Mouse (Mus musculus) large intestine, adult 2 months (tissue): ENCODE measurements around the gene Shc4. TPM values are rescaled to one million over a fixed set of nuclear protein-coding genes. Genes with fewer than 3 reads are reported as not detected.
A peak's percentile ranks its signal among the peaks of the same experiment; 100 is the strongest.

Source experiments
- DNase-seq: peaks from one replicate; pipeline ENCODE4 v3.0.0-alpha.2; 2012; ENCODE audit warnings: low read depth, low spot score
- WGBS: fragments of 180-500 bp; shearing (Covaris S2); methylation state at CpG from one replicate; pipeline ENCODE4 v1.1.7; 2018; 5-methylcytosine and 5-hydroxymethylcytosine counted together
- polyA plus RNA-seq: library from polyadenylated mRNA; depleted of rRNA; stranded (reverse); fragments of >200 nt; gene quantifications from 2 replicates; pipeline ENCODE4 v1.2.3, GENCODE M21; 2012

Shc4 gene
- polyA plus RNA-seq, 1 experiment = 0.16 TPM

DNA sequence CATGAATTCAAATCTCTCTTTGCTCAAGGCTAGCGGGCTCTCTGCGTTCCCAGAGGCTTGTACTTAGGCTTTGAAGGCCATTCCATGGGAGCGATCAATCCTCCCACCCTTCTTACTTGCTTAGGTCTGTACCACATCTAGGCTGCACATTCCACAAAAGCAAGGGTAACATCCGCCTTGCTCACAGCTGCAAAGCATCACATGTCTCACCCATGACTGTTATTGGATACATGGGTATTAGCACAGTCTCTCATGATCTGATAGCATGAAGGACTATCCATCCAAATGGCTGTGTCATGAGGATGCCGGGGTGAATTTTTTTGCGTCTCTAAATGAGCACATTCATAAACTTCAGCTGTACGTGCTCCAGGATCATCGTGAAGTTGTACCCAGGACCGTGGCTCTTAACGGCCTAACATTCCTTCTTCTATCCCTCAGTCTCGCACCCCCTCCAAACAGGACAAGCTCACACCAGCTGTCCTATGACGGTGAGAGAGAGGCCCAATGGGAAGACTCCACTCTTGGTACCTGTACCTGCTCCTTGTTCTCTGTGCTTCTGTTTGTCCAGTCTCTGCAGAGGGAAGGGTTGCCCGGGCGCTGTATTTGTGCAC is 73.1 kb downstream of the Shc4 start:
- no peak for DNase-seq
- 87% methylated on average over 14 of the region's 14 CpGs for WGBS

DNA sequence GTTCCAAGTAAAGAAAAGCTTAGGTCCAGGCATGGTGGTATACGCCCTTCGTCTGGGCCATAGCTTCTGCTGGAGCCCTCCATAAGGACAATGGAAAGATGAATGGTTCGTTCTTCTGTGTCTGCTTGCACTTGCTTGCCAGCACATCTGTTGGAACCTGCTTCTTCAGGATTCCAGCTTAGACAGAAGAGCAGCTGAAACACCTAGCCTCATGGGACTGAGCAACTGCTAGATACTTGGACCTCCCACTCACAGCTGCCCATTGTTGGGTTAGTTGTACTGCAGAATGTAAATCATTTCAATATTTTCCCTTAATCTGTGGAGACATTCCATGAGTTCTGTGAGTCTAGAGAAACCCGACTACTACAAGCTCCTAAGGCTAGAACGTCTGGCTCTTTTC is 73.9 kb downstream of the Shc4 start:
- 84% methylated on average over 5 of the region's 5 CpGs for WGBS
- DNase-seq = no peak

DNA sequence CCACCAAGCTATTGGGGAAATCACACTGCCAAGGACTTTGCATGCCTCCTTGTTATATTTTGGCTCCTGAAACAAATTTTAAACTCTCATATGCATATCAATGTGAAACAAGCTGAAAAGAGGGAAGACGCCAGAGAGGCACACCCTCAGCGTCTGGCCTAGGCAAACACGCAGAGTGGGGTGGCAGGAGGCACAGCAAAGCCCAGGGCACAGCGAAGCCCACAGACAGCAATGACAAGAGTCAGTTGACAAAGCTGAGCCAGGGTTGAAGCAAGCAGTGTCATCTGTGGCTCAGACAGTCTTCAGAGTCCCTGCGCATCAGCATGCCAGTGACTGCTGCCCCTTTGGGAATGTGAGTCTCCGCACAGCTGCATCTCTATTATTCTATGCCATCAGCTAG is 79.0 kb downstream of the Shc4 start:
- 79% methylated on average over 6 of the region's 6 CpGs for WGBS

GRCm38 (mm10) chr2:125637331-125637730 is 86.6 kb downstream of the Shc4 start:
- no peak for DNase-seq
- WGBS = 24% methylated on average over 7 of the region's 7 CpGs

More for the DNA sequence above, 79.0 kb downstream of the Shc4 start:
- DNase-seq = no peak

DNA sequence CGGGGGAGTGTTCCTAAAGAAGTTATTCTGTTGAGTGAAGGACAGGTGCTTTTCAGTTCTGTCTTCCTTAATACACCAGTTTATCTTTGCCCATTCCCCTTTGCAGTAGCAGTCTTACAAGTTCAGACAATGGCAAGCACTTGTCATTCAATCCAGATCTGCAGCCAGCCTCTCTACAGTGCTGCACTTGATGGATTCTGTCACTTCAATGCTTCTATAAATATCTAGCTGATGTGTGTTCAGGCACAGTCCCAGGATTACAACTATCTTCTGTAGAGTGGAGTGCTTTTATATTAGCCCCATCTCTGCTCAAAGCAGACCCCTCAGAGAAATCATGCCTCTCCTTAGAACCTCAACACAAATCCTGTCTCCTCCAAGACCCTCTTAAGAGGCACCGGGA is 93.9 kb downstream of the Shc4 start:
- 96% methylated on average over 2 of the region's 2 CpGs for WGBS
- no peak for DNase-seq

GRCm38 (mm10) chr2:125628487-125628886 is 95.5 kb downstream of the Shc4 start:
- DNase-seq = no peak
- 70% methylated on average over 6 of the region's 6 CpGs for WGBS

DNA sequence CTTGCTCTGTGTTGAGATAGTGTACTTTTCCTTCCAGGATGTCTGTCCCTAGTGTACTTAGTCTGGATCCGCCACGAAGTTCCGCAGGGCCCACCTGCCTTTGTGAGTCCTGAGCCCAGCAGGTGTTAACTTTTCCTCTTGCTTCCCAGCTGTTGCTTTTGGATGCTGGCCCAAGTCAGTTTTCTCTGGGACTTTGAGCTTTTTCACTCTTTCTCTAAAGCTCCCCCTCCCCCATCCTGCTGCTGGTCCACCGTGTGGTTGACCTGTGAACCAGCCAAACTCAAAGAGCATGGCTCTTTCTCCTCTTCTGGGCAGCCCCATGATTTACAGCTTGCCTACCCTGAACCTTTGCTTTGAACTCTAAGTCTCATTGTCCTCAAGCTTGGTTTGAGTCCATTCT is 97.4 kb downstream of the Shc4 start:
- no peak for DNase-seq
- 43% methylated on average over 4 of the region's 4 CpGs for WGBS

GRCm38 (mm10) chr2:125624837-125625351 is 99.1 kb downstream of the Shc4 start, which contains the start of gene Cep152:
TSS of gene Cep152 (minus strand) at chr2:125625113.
- under 1% methylated on average over 50 of the region's 50 CpGs for WGBS
- DNase-seq = peak; percentile 87

DNA sequence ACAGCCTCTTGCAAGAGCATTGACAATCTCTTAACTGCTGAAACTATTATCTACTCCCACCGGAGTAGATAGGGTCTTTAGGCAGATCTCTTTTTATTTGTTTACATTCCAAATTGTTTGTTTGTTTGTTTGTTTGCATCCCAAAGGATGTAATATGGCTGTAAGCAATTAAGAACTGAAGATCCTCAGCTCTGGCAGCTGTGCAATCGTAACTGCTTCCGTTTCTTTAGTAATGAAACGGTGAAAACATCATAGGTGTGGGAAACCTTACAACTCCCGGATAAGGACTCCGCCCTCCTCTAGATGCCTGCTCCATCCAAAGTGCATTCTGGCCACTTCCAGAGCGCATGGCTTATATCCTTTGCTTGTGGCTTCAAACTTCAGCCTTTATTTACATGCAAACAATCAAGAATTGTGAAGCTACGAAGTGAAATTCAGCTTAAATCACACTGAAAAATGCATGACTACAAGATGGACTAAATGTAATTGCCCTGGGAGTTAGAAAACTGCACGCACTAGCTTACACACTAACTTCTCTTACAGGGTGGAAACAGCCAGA is 99.7 kb downstream of the Shc4 start:
- WGBS = 3% methylated on average over 9 of the region's 9 CpGs

DNA sequence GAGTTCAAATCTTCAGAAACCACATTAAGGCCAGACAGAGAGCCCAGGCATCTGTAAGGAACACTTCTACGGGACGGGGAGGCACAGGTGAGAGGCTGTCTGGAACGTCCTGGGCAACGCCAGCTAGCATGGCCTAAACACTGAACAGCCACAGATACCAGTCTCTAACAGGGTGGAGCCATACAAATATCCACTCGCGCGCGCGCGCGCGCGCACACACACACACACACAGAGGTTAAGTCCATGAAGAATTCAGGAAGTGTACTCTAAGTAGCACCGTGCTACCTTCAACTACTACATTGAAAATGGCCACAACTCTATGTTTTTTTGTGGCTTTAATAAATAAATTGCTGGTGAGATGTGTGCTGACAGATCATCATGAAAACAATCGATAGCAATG is 100.7 kb downstream of the Shc4 start:
- WGBS = 92% methylated on average over 15 of the region's 15 CpGs

More for the DNA sequence above, 99.7 kb downstream of the Shc4 start:
- no peak for DNase-seq

GRCm38 (mm10) chr2:125620213-125620907 is 103.6 kb downstream of the Shc4 start:
- no peak for DNase-seq
- WGBS = 83% methylated on average over 25 of the region's 25 CpGs

More for the DNA sequence above, 100.7 kb downstream of the Shc4 start:
- no peak for DNase-seq

GRCm38 (mm10) chr2:125615858-125616424 is 108.0 kb downstream of the Shc4 start:
- DNase-seq = no peak
- WGBS = 55% methylated on average over 8 of the region's 8 CpGs

DNA sequence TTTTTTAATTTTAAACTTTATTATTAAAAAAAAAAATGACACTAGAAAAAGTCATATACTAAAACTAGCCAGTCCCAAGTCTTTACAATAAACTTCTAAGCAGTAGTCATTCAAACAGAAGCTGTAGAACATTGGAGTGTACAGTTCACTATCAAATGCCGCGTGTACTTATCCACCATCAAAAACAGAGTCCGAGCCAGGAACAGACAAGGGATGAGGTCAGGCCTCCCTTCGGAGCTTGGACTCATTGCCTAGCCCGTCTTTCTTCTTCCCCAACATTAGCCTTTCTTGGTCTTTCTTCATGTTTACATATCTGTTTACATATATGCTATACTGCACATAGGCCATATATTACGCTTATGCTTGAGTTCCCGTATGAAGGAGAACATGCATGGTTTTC is 108.5 kb downstream of the Shc4 start:
- no peak for DNase-seq
- 82% methylated on average over 7 of the region's 7 CpGs for WGBS

DNA sequence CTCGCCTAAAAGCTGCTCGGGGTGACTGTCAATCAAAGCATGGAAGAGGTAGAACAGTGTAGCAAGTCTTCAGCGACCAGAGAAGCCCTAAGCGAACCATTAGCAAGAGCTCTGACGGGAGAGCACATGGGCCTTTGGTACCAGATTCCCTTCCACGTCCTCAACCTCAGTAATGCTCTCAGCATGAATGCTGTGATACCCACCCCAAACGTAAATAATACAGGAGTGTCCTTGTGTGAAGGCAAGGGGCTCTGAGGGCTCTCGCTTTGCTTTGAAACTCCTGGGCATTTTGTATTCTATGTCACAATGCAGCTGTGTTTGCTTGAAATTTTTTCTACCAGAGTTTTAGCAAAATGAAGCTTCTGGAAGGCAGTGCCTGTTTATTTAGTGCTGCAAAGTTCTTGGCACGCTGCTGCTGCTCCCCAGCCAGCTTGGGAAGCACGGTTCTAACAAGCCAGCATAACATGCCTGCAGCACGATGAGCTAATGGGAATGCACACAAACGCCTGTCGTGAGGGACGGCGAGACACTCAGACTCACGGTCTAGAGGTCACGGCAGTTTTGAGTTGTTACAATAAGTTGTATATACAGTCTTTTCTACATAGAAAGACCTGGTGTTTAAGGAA is 117.6 kb downstream of the Shc4 start:
- 64% methylated on average over 17 of the region's 17 CpGs for WGBS
- DNase-seq = no peak

- WGBS = 61% methylated on average over 7 of the region's 7 CpGs
- DNase-seq = no peak
These were observed 119.3 kb downstream of the Shc4 start for GRCm38 (mm10) chr2:125604646-125605045.

DNA sequence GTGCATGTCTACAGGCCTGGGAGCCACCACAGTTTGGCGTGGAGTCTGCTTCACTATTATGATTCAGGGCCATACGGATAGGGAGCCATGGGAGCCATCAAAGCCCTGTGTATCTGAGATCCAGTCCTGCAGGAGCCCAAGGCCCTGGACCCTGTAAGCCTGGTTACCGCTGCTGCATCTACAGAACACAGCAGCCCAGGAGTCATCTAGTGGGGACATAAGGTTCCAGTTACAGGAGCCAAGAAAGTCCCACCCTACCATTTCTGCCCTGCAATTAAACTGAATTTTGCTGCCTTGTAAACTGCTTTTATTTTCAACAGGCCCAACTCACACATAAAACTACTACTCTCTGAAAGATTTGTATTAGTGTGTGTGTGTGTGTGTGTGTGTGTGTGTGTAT is 121.0 kb downstream of the Shc4 start:
- WGBS = 92% methylated on average over 3 of the region's 3 CpGs
- DNase-seq = no peak

GRCm38 (mm10) chr2:125598958-125599357 is 125.0 kb downstream of the Shc4 start:
- 69% methylated on average over 4 of the region's 4 CpGs for WGBS
- no peak for DNase-seq

DNA sequence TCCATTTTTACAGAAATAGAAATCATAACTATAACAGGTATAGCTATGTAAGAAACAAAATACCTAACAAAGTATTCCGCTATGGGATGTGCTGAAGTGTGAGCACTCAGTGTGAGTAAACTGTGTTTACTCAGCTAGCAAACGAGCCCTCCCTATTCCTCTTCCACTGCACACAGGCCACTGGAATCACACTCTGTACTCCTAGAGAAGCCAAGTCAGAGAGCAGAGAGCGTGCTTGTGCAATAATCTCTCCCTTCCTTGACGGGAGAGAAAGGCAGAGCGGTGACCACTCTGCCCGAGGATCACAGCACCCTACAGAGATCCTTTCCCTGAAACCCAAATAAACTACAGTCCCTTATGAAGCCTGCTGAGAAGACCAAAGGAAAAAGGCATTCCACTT is 125.7 kb downstream of the Shc4 start:
- no peak for DNase-seq
- 63% methylated on average over 6 of the region's 6 CpGs for WGBS

- WGBS = 97% methylated on average over 12 of the region's 12 CpGs
- DNase-seq = no peak
These were observed 129.2 kb downstream of the Shc4 start for GRCm38 (mm10) chr2:125594786-125595185.

- no peak for DNase-seq
- 86% methylated on average over 6 of the region's 6 CpGs for WGBS
These were observed 129.9 kb downstream of the Shc4 start for GRCm38 (mm10) chr2:125594072-125594471.
